Mouse (Mus musculus) CH12.LX (cell line): ENCODE results near the gene Kcnn4.

ENCODE experiments used
- BHLHE40 ChIP-seq: IDR thresholded peaks from 2 replicates; pipeline ENCODE4 v1.6.1; 2011; ENCODE audit warnings: mild to moderate bottlenecking, low read depth, low read length, improper control_type of control experiment
- CHD2 ChIP-seq: IDR thresholded peaks from 2 replicates; pipeline ENCODE4 v1.6.1; 2011; ENCODE audit warnings: low read length, improper control_type of control experiment
- CTCF ChIP-seq, 2 experiments: IDR thresholded peaks in 1 of 2; conservative IDR thresholded peaks in 1 of 2; 2 replicates each; pipeline ENCODE4 v1.5.1; 2011 to 2012; ENCODE audit warnings: low read depth in 2 of 2, low read length in 2 of 2, improper control_type of control experiment in 1 of 2, inconsistent platforms in 1 of 2, mild to moderate bottlenecking in 1 of 2, moderate library complexity in 1 of 2
- MAX ChIP-seq: IDR thresholded peaks from 2 replicates; pipeline ENCODE4 v1.6.1; 2011; ENCODE audit warnings: low read length, improper control_type of control experiment
- POLR2A ChIP-seq: IDR thresholded peaks from 2 replicates; pipeline ENCODE4 v1.6.1; 2011; ENCODE audit warnings: low read depth, mild to moderate bottlenecking, improper control_type of control experiment, low read length
- ZMIZ1 ChIP-seq: IDR thresholded peaks from 2 replicates; pipeline ENCODE4 v1.6.1; 2012; ENCODE audit warnings: low read depth, mild to moderate bottlenecking, inconsistent platforms, low read length, improper control_type of control experiment

DNA sequence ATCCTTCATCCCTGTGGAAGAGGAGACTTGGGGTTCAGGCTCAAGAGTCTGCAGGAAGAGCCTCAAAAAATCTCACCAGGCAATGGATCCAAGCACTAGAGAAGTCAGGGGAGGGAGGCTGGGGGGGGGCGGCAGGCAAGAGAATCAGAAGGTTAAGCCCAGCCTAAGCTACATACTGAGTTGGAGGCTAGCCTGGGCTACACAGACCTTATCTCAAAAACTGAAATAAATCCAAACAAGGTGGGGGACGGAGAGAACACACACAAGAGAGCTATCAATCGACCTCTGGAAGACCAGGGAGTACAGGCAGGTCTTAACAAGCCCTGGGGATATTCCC lies 1.7 kb downstream of the Kcnn4 start:
- TF ChIP-seq CHD2 (no peak), POLR2A (no peak), MAX (no peak), ZMIZ1 (no peak), BHLHE40 (no peak), CTCF (conservative IDR thresholded peaks at IDR 0.05 in 1 of 2, IDR thresholded peaks at IDR 0.05 in 1 of 2; ENCODE audit: low read depth in 2 of 2, low read length in 2 of 2) (no peak)
